Mouse (Mus musculus) heart, embryonic 13.5 days (tissue): ENCODE measurements at regions not wholly inside any gene's neighbourhood (a gene's known extent, or its start where the extent isn't known, plus 50 kb on each side); places are given as distances from the start of the nearest gene placed in this dataset.

Experiments
- ATAC-seq: fragments of 200-750 bp; cut with Nextera tagmentation; 2 replicates; pipeline ENCODE4 v1.8.0; 2017; ENCODE audit warnings: moderate TSS enrichment; ENCODE audit not compliant: insufficient number of reproducible peaks, low FRiP score, low TSS enrichment; ENCODE audit errors: extremely low read depth
- H3K27ac ChIP-seq: fragments of 300-500 bp; sonication (generic); replicated peaks from 2 replicates; pipeline ENCODE4 v1.5.1; 2015; ENCODE audit warnings: moderate library complexity, mild to moderate bottlenecking, inconsistent platforms
- H3K27me3 ChIP-seq: fragments of 300-500 bp; sonication (generic); replicated peaks from 2 replicates; pipeline ENCODE4 v1.6.1; 2015; ENCODE audit warnings: mild to moderate bottlenecking, inconsistent platforms
- H3K36me3 ChIP-seq: fragments of 300-500 bp; sonication (generic); 2 replicates; pipeline ENCODE4 v1.6.1; 2015; ENCODE audit warnings: mild to moderate bottlenecking, inconsistent platforms
- H3K4me1 ChIP-seq: fragments of 300-500 bp; sonication (generic); 2 replicates; pipeline ENCODE4 v1.6.1; 2015; ENCODE audit warnings: inconsistent platforms
- H3K4me2 ChIP-seq: fragments of 300-500 bp; sonication (generic); 2 replicates; pipeline ENCODE4 v1.6.1; 2015; ENCODE audit warnings: inconsistent platforms, mild to moderate bottlenecking, moderate library complexity
- H3K4me3 ChIP-seq: fragments of 300-500 bp; sonication (generic); 2 replicates; pipeline ENCODE4 v1.5.1; 2015; ENCODE audit warnings: moderate library complexity, mild to moderate bottlenecking, inconsistent platforms
- H3K9ac ChIP-seq: fragments of 300-500 bp; sonication (generic); 2 replicates; pipeline ENCODE4 v1.6.1; 2015; ENCODE audit warnings: inconsistent platforms, mild to moderate bottlenecking, moderate library complexity
- H3K9me3 ChIP-seq: fragments of 300-500 bp; sonication (generic); 2 replicates; pipeline ENCODE4 v1.6.1; 2016; ENCODE audit warnings: inconsistent platforms
- WGBS: fragments of 180-500 bp; shearing (Covaris S2); methylation state at CpG from one replicate; pipeline ENCODE4 v1.1.7; 2015; ENCODE audit warnings: mixed read lengths; 5-methylcytosine and 5-hydroxymethylcytosine counted together

DNA sequence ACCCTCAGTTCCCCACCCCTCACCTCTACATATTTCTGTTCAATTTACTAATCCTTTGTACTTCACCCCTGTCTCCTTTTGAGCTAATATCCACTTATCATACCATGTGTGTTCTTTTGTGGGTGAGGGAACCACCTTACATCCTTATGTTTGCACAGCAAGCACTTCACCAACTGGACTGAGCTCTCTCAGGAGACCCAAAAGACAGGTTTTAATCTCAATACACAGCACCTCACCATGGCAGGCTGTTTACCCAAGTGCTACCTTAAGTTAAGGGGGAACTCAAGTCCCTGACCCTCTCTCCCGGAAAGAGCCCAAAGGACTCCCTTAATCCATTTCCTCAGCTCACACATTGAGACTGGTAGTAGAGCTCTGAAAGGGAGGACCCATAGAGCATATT, 62.3 kb upstream of the Agr3 start:
- WGBS = 84% methylated on average over 1 of the region's 1 CpGs
- ATAC-seq = no peak
- Histone ChIP-seq H3K4me2 (no peak overlapping the region), H3K9me3 (no peaks in the 10 kb centered on the region), H3K4me3 (no peak overlapping the region), H3K27ac (no peak overlapping the region), H3K27me3 (no peaks in the 10 kb centered on the region), H3K9ac (no peak overlapping the region), H3K4me1 (no peaks in the 10 kb centered on the region), H3K36me3 (no peaks in the 10 kb centered on the region)

DNA sequence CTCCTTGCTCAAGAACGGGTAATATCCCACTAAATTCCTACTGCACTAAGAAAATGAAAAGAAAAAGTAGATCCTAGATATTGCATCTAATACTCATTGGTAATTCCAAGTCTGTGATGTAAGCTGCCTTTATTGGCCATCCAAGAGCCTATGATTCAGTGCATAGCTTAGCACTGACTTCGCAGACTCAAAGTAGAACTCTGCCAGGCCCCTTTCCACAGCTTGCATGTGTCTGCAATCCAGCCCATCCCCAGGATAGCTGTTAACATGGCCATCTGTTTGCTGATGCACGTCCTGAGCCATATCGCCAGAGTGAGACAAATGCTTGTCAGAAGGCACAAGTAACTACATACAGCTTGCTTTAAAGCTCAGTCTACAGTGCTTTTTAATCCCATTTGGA, 72.3 kb upstream of the Agr3 start:
- Histone ChIP-seq H3K36me3 (no peaks in the 10 kb centered on the region), H3K9me3 (no peaks in the 10 kb centered on the region), H3K4me1 (0 out of 2 replicates have a peak, but pooled peaks cover 8% of the 10 kb centered on the region), H3K27ac (no peak overlapping the region), H3K9ac (no peak overlapping the region), H3K4me3 (no peak overlapping the region), H3K4me2 (no peak overlapping the region), H3K27me3 (no peaks in the 10 kb centered on the region)
- peak; percentile 58; the same call in 1 of the 2 replicates for ATAC-seq
- WGBS = 41% methylated on average over 4 of the region's 4 CpGs

DNA sequence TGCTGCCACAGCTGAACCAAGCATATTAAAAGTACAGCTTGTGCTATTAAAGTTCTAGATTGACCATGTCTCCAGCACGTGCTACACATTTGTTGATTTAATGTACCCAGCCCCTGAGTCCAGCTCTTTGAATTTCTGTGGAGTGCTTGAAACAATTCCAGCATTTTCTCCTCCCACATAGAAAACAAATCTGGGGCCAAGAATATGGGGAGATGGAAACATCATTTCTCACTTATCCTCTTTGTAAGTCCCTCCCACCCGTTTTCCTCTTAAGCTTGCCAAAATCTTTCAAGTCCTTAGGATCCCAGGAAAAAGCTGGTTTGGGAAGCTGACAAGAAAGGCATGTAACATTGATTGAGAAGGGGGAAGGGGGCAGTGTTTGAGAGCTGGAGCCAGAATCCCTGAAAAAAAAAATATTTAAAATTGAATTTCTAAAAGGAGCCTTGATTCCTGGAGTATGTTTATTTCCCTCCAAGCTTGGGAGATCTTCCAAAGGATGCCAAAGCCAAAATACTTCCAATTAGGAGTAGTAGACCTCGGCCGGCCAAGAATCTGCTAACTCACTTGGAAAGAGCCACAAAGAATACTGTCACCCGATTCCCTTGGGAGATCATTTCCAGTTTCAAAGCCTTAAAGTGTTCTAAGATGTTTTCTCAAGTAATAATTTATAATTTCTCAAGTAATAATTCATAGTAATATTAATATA, 78.4 kb upstream of the Agr3 start:
- H3K4me1 ChIP-seq = peaks cover 7% of the 10 kb centered on the region
- no peaks in the 10 kb centered on the region for H3K27me3 ChIP-seq
- no peaks in the 10 kb centered on the region for H3K9me3 ChIP-seq
- no peaks in the 10 kb centered on the region for H3K36me3 ChIP-seq
- no peak overlapping the region for H3K9ac ChIP-seq
- peak overlapping the region; percentile 37; the same call in 1 of the 2 replicates for H3K27ac ChIP-seq
- WGBS = 55% methylated on average over 5 of the region's 5 CpGs
- ATAC-seq = no peak
- no peak overlapping the region for H3K4me2 ChIP-seq
- H3K4me3 ChIP-seq = no peak overlapping the region

DNA sequence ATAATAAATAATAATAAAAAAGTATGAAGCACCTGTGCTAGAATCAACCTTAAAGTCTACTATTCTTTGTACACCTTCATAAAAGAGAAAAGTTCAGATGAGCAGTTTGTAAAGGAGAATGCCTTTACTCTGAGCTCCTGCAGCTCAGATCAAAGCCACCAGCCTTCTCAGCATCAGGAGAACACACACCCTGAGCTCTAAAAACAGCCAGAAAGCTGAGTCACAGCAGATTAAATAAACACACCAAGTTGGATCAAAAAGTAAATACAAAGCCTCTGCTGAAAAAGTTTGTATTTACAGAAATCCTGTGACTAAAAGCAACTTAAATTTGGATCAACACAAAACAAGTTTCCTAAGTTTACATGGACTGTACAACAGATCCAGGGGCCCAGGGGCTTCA, 88.5 kb upstream of the Agr3 start:
- no peak overlapping the region for H3K27ac ChIP-seq
- no peak overlapping the region for H3K4me2 ChIP-seq
- H3K9ac ChIP-seq = no peak overlapping the region
- no peak overlapping the region for H3K4me3 ChIP-seq
- ATAC-seq = no peak
- H3K9me3 ChIP-seq = no peaks in the 10 kb centered on the region
- H3K4me1 ChIP-seq = no peaks in the 10 kb centered on the region
- H3K27me3 ChIP-seq = no peaks in the 10 kb centered on the region
- no peaks in the 10 kb centered on the region for H3K36me3 ChIP-seq

DNA sequence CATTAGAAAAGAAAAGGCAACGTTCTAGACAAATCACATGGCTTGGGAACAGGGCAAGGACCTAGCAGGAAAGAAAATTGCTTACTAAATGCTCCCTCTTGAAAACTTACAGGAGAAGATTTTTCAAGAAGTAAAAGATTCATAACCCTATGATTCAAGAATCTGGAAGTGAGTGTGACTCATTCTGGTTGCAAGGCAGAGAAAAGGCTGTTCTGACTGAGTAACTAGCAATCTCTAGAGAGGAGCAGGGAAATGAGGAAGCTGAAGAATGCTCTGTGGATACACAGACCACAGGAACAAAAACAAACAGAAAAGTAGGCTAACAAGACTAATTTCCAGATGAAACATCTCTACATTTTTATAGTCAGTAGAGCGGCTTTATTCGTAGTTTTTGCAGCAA, 92.1 kb upstream of the Agr3 start:
- no peaks in the 10 kb centered on the region for H3K4me1 ChIP-seq
- no peaks in the 10 kb centered on the region for H3K27me3 ChIP-seq
- H3K36me3 ChIP-seq = no peaks in the 10 kb centered on the region
- 70% methylated on average over 3 of the region's 3 CpGs for WGBS
- no peak for ATAC-seq
- H3K4me2 ChIP-seq = no peak overlapping the region
- H3K9me3 ChIP-seq = no peaks in the 10 kb centered on the region
- no peak overlapping the region for H3K4me3 ChIP-seq
- no peak overlapping the region for H3K27ac ChIP-seq
- H3K9ac ChIP-seq = no peak overlapping the region

DNA sequence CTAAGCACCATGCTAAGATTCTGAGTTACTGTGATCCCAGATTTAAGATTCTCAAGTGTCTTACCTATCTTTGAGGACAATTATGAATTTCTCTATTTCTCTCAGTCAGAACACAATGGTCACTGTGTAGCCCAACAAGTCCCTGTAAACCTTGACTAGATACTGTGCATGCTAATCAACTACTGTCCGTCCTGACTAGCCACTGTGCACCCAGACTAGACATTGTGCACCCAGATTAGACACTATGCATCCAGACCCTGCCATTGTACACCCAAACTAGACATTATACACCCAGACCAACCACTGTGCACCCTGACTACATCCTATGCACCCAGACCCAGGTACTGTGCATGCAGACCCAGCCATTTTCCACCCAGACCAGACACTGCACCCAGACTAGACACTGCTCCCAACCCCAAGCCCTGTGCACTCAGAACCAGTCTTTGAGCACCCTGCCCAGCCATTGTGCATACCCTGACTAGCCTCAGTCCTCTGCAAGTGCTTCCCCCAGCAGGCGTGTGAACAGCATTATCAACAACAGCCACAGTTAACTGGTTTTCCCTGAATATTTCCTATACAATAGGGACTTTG, 93.4 kb upstream of the Agr3 start:
- Histone ChIP-seq H3K36me3 (no peaks in the 10 kb centered on the region), H3K27ac (no peak overlapping the region), H3K9me3 (no peaks in the 10 kb centered on the region), H3K4me2 (no peak overlapping the region), H3K4me1 (no peaks in the 10 kb centered on the region), H3K4me3 (no peak overlapping the region), H3K27me3 (no peaks in the 10 kb centered on the region), H3K9ac (no peak overlapping the region)
- ATAC-seq = no peak
- WGBS = 63% methylated on average over 2 of the region's 2 CpGs

DNA sequence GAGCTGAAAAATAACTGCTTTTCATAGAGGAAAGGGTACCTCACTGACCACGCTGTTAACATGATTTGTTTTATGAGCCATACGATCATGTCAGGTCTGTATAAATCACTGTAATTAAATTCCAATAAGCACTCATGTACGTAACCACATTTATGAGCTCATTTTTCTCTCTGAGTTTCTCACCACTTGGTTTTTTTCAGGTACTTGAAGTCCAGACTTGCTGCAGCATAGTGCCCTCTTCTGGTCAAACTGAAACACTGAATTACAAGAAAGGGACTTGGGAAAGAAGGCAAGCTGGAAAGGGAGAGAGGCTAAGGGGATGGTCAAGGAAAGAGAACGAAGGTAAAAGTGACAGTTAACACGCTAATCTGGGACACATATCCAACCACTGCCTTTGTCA, 94.2 kb upstream of the Agr3 start:
- H3K4me1 ChIP-seq = no peaks in the 10 kb centered on the region
- H3K9ac ChIP-seq = no peak overlapping the region
- H3K27ac ChIP-seq = no peak overlapping the region
- ATAC-seq = no peak
- H3K36me3 ChIP-seq = no peaks in the 10 kb centered on the region
- peak overlapping the region; percentile 9; the same call in 1 of the 2 replicates for H3K4me2 ChIP-seq
- no peaks in the 10 kb centered on the region for H3K27me3 ChIP-seq
- H3K4me3 ChIP-seq = no peak overlapping the region
- 11% methylated on average over 5 of the region's 5 CpGs for WGBS
- no peaks in the 10 kb centered on the region for H3K9me3 ChIP-seq

DNA sequence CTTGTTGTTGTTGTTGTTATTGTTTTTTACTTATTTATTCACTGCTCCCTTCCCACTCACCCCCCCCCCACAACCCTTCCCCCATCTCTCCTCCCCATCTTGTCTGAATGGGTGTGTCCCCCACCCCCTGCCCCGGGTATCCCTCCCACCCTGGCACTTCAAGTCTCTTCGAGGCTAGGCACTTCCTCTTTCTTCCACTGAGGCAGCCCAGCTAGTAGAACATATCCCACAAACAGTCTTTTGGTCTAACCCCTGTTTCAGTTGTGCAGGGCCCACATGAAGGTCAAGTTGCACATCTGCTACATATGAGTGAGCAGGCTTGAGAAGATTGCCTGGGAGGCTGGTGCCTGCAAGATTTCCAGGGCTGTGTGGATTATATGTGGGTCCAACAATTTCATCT, 97.6 kb upstream of the Agr3 start:
- no peak overlapping the region for H3K27ac ChIP-seq
- no peak for ATAC-seq
- WGBS = 62% methylated on average over 2 of the region's 2 CpGs

DNA sequence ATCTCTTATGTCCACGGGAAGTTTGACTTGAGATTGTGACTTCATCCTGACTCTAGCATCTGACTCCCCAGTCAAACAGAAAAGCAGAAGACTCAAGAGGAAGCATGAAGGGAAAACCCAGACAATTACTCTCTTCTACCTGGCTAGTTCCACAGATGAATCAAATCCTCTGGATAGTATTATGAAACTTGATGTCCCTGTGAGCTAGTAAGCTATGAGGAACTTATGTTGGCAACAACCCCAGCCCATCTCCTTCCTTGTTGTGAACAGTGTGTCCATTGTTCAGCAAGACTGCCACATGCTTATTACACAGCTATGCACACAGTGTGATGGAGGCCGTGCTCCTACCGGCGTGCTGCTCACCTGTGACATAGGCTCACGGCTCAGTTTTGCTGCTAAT, 98.4 kb upstream of the Agr3 start:
- Histone ChIP-seq H3K27me3 (no peaks in the 10 kb centered on the region), H3K4me2 (no peak overlapping the region), H3K4me3 (no peak overlapping the region), H3K4me1 (no peaks in the 10 kb centered on the region; the same call in 1 of the 2 replicates), H3K9ac (no peak overlapping the region), H3K27ac (no peak overlapping the region), H3K36me3 (no peaks in the 10 kb centered on the region), H3K9me3 (no peaks in the 10 kb centered on the region)
- 66% methylated on average over 5 of the region's 5 CpGs for WGBS
- ATAC-seq = no peak

More for the DNA sequence above, 97.6 kb upstream of the Agr3 start:
- Histone ChIP-seq H3K4me3 (no peak overlapping the region), H3K9me3 (no peaks in the 10 kb centered on the region), H3K4me1 (no peaks in the 10 kb centered on the region; the same call in 1 of the 2 replicates), H3K4me2 (no peak overlapping the region), H3K36me3 (no peaks in the 10 kb centered on the region), H3K9ac (no peak overlapping the region), H3K27me3 (no peaks in the 10 kb centered on the region)

DNA sequence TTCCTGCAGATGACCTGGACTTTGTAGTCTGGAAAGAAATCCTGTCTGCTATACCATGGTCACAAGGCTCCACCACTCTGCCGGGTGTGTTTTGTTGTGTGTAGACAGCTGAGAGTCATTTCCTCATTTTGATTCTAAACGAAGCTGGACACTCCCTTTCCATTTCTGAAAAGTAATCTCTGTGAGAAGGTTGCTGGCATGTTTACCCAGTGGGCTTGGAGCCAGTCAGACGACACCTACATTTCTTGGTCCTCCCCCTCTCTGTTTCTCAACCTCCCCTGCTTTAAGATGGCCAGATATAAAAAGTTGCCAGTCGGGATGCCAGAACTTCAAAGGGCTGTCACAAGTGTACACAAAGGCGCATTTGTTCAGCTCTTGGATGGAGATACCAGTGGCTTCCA, 100.8 kb upstream of the Agr3 start:
- H3K4me3 ChIP-seq = no peak overlapping the region
- no peaks in the 10 kb centered on the region for H3K36me3 ChIP-seq
- H3K9me3 ChIP-seq = no peaks in the 10 kb centered on the region
- WGBS = 19% methylated on average over 5 of the region's 5 CpGs
- H3K4me2 ChIP-seq = no peak overlapping the region
- H3K4me1 ChIP-seq = peaks cover 9% of the 10 kb centered on the region
- H3K27me3 ChIP-seq = no peaks in the 10 kb centered on the region
- H3K27ac ChIP-seq = peak overlapping the region; percentile 10
- ATAC-seq = no peak
- H3K9ac ChIP-seq = no peak overlapping the region

DNA sequence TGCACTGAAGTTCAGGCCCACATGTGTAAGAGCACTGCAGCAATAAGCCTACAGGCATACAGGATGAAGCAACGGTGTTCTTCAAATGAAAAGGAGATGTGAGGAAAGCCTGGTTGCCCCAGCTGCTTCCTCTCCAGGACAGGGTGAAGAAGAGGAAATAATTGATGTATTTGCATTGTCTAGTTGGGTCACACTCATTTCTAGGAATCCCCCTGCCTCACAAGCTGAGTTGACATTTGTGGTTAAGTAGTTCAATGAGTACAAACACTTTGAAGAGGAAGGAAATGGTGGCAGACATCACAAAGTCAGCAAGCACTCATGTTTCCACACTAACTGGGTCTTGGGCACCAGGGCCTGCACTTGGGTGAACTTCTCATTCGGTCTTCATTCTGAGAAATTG, 126.2 kb upstream of the Agr3 start:
- WGBS = 54% methylated on average over 2 of the region's 2 CpGs

DNA sequence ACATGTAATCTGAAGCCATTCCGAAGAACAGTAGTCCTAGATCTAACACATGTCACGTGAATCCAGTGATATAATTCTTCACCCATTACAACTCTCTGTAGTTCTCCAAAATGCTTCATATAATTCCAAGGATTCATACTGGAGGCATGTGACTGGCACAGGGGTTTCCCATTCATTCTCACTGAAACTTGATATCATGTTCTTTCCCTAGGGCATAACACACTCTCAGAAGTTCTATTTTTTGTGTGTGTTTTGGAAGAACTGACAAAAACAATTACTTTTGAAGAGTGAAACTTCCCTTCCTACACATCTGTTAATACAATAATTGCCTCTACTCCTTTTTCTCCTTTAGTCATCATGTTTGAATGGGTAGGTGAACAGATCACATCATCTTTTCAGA, 150.0 kb upstream of the Agr3 start:
- H3K4me1 ChIP-seq = peaks cover 9% of the 10 kb centered on the region
- no peaks in the 10 kb centered on the region for H3K9me3 ChIP-seq
- ATAC-seq = no peak
- H3K4me2 ChIP-seq = no peak overlapping the region
- WGBS = 71% methylated on average over 2 of the region's 2 CpGs
- H3K27ac ChIP-seq = no peak overlapping the region
- no peaks in the 10 kb centered on the region for H3K36me3 ChIP-seq
- H3K9ac ChIP-seq = no peak overlapping the region
- no peak overlapping the region for H3K4me3 ChIP-seq
- H3K27me3 ChIP-seq = no peaks in the 10 kb centered on the region

More for the DNA sequence above, 126.2 kb upstream of the Agr3 start:
- H3K27ac ChIP-seq = no peak overlapping the region
- no peak overlapping the region for H3K4me2 ChIP-seq
- no peaks in the 10 kb centered on the region for H3K4me1 ChIP-seq
- no peaks in the 10 kb centered on the region for H3K27me3 ChIP-seq
- H3K36me3 ChIP-seq = no peaks in the 10 kb centered on the region
- ATAC-seq = no peak
- H3K9me3 ChIP-seq = no peaks in the 10 kb centered on the region
- no peak overlapping the region for H3K4me3 ChIP-seq
- H3K9ac ChIP-seq = no peak overlapping the region
